Mouse (Mus musculus) cerebellum, adult 2 months (tissue): ENCODE measurements around the gene Lonp2.

ENCODE experiments used
- CTCF ChIP-seq: fragments of 200-500 bp; IDR thresholded peaks from 2 replicates; pipeline ENCODE4 v1.5.1; 2011; ENCODE audit warnings: low read depth, mild to moderate bottlenecking, control low read depth, low read length, moderate library complexity, borderline replicate concordance; ENCODE audit not compliant: insufficient read depth
- POLR2A ChIP-seq: fragments of 200-500 bp; IDR thresholded peaks from 2 replicates; pipeline ENCODE4 v1.6.1; 2011; ENCODE audit warnings: low read length, control low read depth, borderline replicate concordance; ENCODE audit not compliant: insufficient read depth

- TF ChIP-seq CTCF: no peak
- no peak for TF ChIP-seq POLR2A
Measured at GRCm38 (mm10) chr8:86758651-86759050, 134.8 kb downstream of the Lonp2 start.
